Mouse (Mus musculus) 3134 (cell line): ENCODE measurements around the gene Ankrd6.

Experiments
- DNase-seq: peaks from one replicate; pipeline ENCODE4 v3.0.0-alpha.2; 2011; ENCODE audit warnings: low spot score; ENCODE audit not compliant: insufficient read length; ENCODE audit errors: extremely low read depth

Gene Ankrd6

GRCm38 (mm10) chr4:32950356-32951034 lies at the start of gene Ankrd6:
Ankrd6 (minus strand) TSS chr4:32950841.
- DNase-seq, result peak; percentile 77

GRCm38 (mm10) chr4:32998996-32999395 lies 48.4 kb upstream of the Ankrd6 start:
- no peak for DNase-seq

GRCm38 (mm10) chr4:32997571-32997970 lies 46.9 kb upstream of the Ankrd6 start:
- DNase-seq, result no peak

- no peak for DNase-seq
Measured at GRCm38 (mm10) chr4:32996083-32996482, 45.4 kb upstream of the Ankrd6 start.

GRCm38 (mm10) chr4:32994168-32994567 lies 43.5 kb upstream of the Ankrd6 start:
- DNase-seq, result no peak

- DNase-seq, result no peak
Measured at GRCm38 (mm10) chr4:32989346-32989745, 38.7 kb upstream of the Ankrd6 start.

- no peak for DNase-seq
Measured at GRCm38 (mm10) chr4:32987006-32987405, 36.4 kb upstream of the Ankrd6 start.

- no peak for DNase-seq
Measured at GRCm38 (mm10) chr4:32985684-32986083, 35.0 kb upstream of the Ankrd6 start.

- no peak for DNase-seq
Measured at GRCm38 (mm10) chr4:32984801-32985675, 34.4 kb upstream of the Ankrd6 start.

- DNase-seq, result no peak
Measured at GRCm38 (mm10) chr4:32984242-32984641, 33.6 kb upstream of the Ankrd6 start.

- no peak for DNase-seq
Measured at GRCm38 (mm10) chr4:32983176-32984155, 32.8 kb upstream of the Ankrd6 start.

- no peak for DNase-seq
Measured at GRCm38 (mm10) chr4:32982716-32983175, 32.1 kb upstream of the Ankrd6 start, which contains the start of gene Rragd. Rragd (plus strand) TSS chr4:32983037.

GRCm38 (mm10) chr4:32982041-32982715 lies 31.5 kb upstream of the Ankrd6 start:
- DNase-seq, result no peak

- DNase-seq, result no peak
Measured at GRCm38 (mm10) chr4:32981617-32982016, 31.0 kb upstream of the Ankrd6 start.

GRCm38 (mm10) chr4:32980061-32980460 lies 29.4 kb upstream of the Ankrd6 start:
- no peak for DNase-seq

- no peak for DNase-seq
Measured at GRCm38 (mm10) chr4:32977331-32977730, 26.7 kb upstream of the Ankrd6 start.

- peak; percentile 78 for DNase-seq
Measured at GRCm38 (mm10) chr4:32964619-32965018, 14.0 kb upstream of the Ankrd6 start.

- no peak for DNase-seq
Measured at GRCm38 (mm10) chr4:32961394-32961793, 10.8 kb upstream of the Ankrd6 start.

- no peak for DNase-seq
Measured at GRCm38 (mm10) chr4:32956423-32956822, 5.8 kb upstream of the Ankrd6 start.

- no peak for DNase-seq
Measured at GRCm38 (mm10) chr4:32952681-32953080, 2.0 kb upstream of the Ankrd6 start.
